Mouse (Mus musculus) heart, adult 9 months (tissue): Measurements from ENCODE around the gene Rps6kl1.
"Not testable (repeated sequence)": the region's sequence is repeated elsewhere in the genome, so short reads cannot be mapped to it uniquely, and the experiment has no call there.

Experiments used
- DNase-seq, 2 experiments: peaks; one replicate each; pipeline ENCODE4 v3.0.0; 2022; ENCODE audit warnings: low spot score in 2 of 2

Rps6kl1 gene

GRCm38 (mm10) chr12:85175926-85176845 lies 25.1 kb upstream of the Rps6kl1 start:
- peak in 1 of 2 experiments; percentile 41 for DNase-seq

GRCm38 (mm10) chr12:85175087-85175675 lies 24.1 kb upstream of the Rps6kl1 start:
- no peak for DNase-seq

GRCm38 (mm10) chr12:85174016-85174415 lies 23.0 kb upstream of the Rps6kl1 start:
- no peak for DNase-seq

GRCm38 (mm10) chr12:85170948-85171307 lies 19.9 kb upstream of the Rps6kl1 start:
- no peak for DNase-seq

- peak in 1 of 2 experiments; percentile 58 for DNase-seq
These were observed 19.4 kb upstream of the Rps6kl1 start for GRCm38 (mm10) chr12:85170284-85170947.

GRCm38 (mm10) chr12:85169877-85170276 lies 18.8 kb upstream of the Rps6kl1 start:
- no peak for DNase-seq

GRCm38 (mm10) chr12:85169117-85169858 lies 18.2 kb upstream of the Rps6kl1 start:
- DNase-seq: peak; percentile 75 to 79

GRCm38 (mm10) chr12:85166631-85167030 lies 15.6 kb upstream of the Rps6kl1 start:
- DNase-seq: no peak

GRCm38 (mm10) chr12:85164996-85165395 lies 13.9 kb upstream of the Rps6kl1 start:
- peak in 1 of 2 experiments; percentile 74 for DNase-seq

GRCm38 (mm10) chr12:85159592-85159991 lies 8.5 kb upstream of the Rps6kl1 start:
- peak; percentile 80 to 82 for DNase-seq

- DNase-seq: peak in 1 of 2 experiments; percentile 40
These were observed 7.7 kb upstream of the Rps6kl1 start for GRCm38 (mm10) chr12:85158801-85159200.

- peak in 1 of 2 experiments; percentile 45 for DNase-seq
These were observed 6.9 kb upstream of the Rps6kl1 start for GRCm38 (mm10) chr12:85157797-85158460.

GRCm38 (mm10) chr12:85156324-85156723 lies 5.3 kb upstream of the Rps6kl1 start:
- DNase-seq: no peak

GRCm38 (mm10) chr12:85153011-85153410 lies 1.9 kb upstream of the Rps6kl1 start:
- DNase-seq: no peak

- peak in 1 of 2 experiments; percentile 40 for DNase-seq
These were observed 603 bp downstream of the Rps6kl1 start for GRCm38 (mm10) chr12:85150321-85151001.

GRCm38 (mm10) chr12:85146881-85147280 lies 4.2 kb downstream of the Rps6kl1 start:
- DNase-seq: no peak

- DNase-seq: no peak
These were observed 4.7 kb downstream of the Rps6kl1 start for GRCm38 (mm10) chr12:85146355-85146754.

GRCm38 (mm10) chr12:85145630-85146029 lies 5.4 kb downstream of the Rps6kl1 start:
- peak; percentile 73 to 79 for DNase-seq

GRCm38 (mm10) chr12:85144821-85145220 lies 6.2 kb downstream of the Rps6kl1 start:
- no peak for DNase-seq

- DNase-seq: not testable (repeated sequence)
These were observed 6.8 kb downstream of the Rps6kl1 start for GRCm38 (mm10) chr12:85144276-85144675.
